Mouse (Mus musculus): ENCODE measurements around the gene Lmna. TPM values are rescaled to one million over a fixed set of nuclear protein-coding genes. Genes with fewer than 3 reads are reported as not detected.

The Lmna gene
- polyA plus RNA-seq, 1 experiment from 2014 or later: 17.9 TPM

GRCm38 (mm10) chr3:88499580-88499979 lies 10.2 kb downstream of the Lmna start:
- Histone ChIP-seq H3K27ac (ENCODE audit: low read depth, low read length) (no peak overlapping the region), H3K4me3 (ENCODE audit: low read depth, low read length) (no peak overlapping the region), H3K9ac (ENCODE audit: low read length) (no peak overlapping the region), H3K9me3 (ENCODE audit: control insufficient read depth, low read length) (no peaks in the 10 kb centered on the region), H3K27me3 (ENCODE audit: control insufficient read depth, insufficient read depth, low read length) (peaks cover 22% of the 10 kb centered on the region), H3K4me1 (ENCODE audit: control insufficient read depth, insufficient read depth, low read length) (peaks cover 11% of the 10 kb centered on the region; the same call in 1 of the 2 replicates), H3K36me3 (ENCODE audit: control insufficient read depth, insufficient read depth, low read length) (no peaks in the 10 kb centered on the region), H3K4me2 (no peak overlapping the region)
- ATAC-seq (ENCODE audit: low FRiP score) (no peak), DNase-seq (ENCODE audit: low spot score, missing footprints) (no peak)
- 72% methylated on average over 4 of the region's 4 CpGs for WGBS

- Histone ChIP-seq H3K4me2 (no peak overlapping the region), H3K4me3 (ENCODE audit: low read depth, low read length) (no peak overlapping the region), H3K36me3 (ENCODE audit: control insufficient read depth, insufficient read depth, low read length) (no peaks in the 10 kb centered on the region), H3K9me3 (ENCODE audit: control insufficient read depth, low read length) (no peaks in the 10 kb centered on the region), H3K4me1 (ENCODE audit: control insufficient read depth, insufficient read depth, low read length) (peaks cover 9% of the 10 kb centered on the region), H3K27ac (ENCODE audit: low read depth, low read length) (no peak overlapping the region), H3K9ac (ENCODE audit: low read length) (no peak overlapping the region), H3K27me3 (ENCODE audit: control insufficient read depth, insufficient read depth, low read length) (no peaks in the 10 kb centered on the region; the same call in 1 of the 2 replicates)
- WGBS: 83% methylated on average over 10 of the region's 10 CpGs
- ATAC-seq (ENCODE audit: low FRiP score) (no peak), DNase-seq (ENCODE audit: low spot score, missing footprints) (no peak)
Observed at GRCm38 (mm10) chr3:88495741-88496415, 13.9 kb downstream of the Lmna start.

- no peak overlapping the region for H3K27ac ChIP-seq (ENCODE audit: low read depth, low read length)
- ATAC-seq (ENCODE audit: low FRiP score): no peak
- 71% methylated on average over 9 of the region's 9 CpGs for WGBS
Observed at GRCm38 (mm10) chr3:88494836-88495628, 14.7 kb downstream of the Lmna start.

GRCm38 (mm10) chr3:88493706-88494582 lies 15.8 kb downstream of the Lmna start:
- no peak overlapping the region for H3K27ac ChIP-seq (ENCODE audit: low read depth, low read length)
- ATAC-seq (ENCODE audit: low FRiP score): no peak
- H3K36me3 ChIP-seq (ENCODE audit: control insufficient read depth, insufficient read depth, low read length): no peaks in the 10 kb centered on the region
- no peaks in the 10 kb centered on the region for H3K9me3 ChIP-seq (ENCODE audit: control insufficient read depth, low read length)
- H3K9ac ChIP-seq (ENCODE audit: low read length): no peak overlapping the region
- no peak overlapping the region for H3K4me3 ChIP-seq (ENCODE audit: low read depth, low read length)
- no peaks in the 10 kb centered on the region; the same call in 1 of the 2 replicates for H3K27me3 ChIP-seq (ENCODE audit: control insufficient read depth, insufficient read depth, low read length)
- WGBS: 79% methylated on average over 11 of the region's 11 CpGs
- DNase-seq (ENCODE audit: low spot score, missing footprints): peak; percentile 69
- peaks cover 9% of the 10 kb centered on the region for H3K4me1 ChIP-seq (ENCODE audit: control insufficient read depth, insufficient read depth, low read length)
- H3K4me2 ChIP-seq: no peak overlapping the region

More at GRCm38 (mm10) chr3:88494836-88495628, 14.7 kb downstream of the Lmna start:
- no peak overlapping the region for H3K4me3 ChIP-seq (ENCODE audit: low read depth, low read length)
- peaks cover 9% of the 10 kb centered on the region for H3K4me1 ChIP-seq (ENCODE audit: control insufficient read depth, insufficient read depth, low read length)
- no peaks in the 10 kb centered on the region for H3K9me3 ChIP-seq (ENCODE audit: control insufficient read depth, low read length)
- DNase-seq (ENCODE audit: low spot score, missing footprints): no peak
- H3K36me3 ChIP-seq (ENCODE audit: control insufficient read depth, insufficient read depth, low read length): no peaks in the 10 kb centered on the region
- H3K9ac ChIP-seq (ENCODE audit: low read length): no peak overlapping the region
- H3K4me2 ChIP-seq: no peak overlapping the region
- H3K27me3 ChIP-seq (ENCODE audit: control insufficient read depth, insufficient read depth, low read length): no peaks in the 10 kb centered on the region; the same call in 1 of the 2 replicates

- Histone ChIP-seq H3K36me3 (ENCODE audit: control insufficient read depth, insufficient read depth, low read length) (no peaks in the 10 kb centered on the region), H3K4me2 (no peak overlapping the region), H3K27ac (ENCODE audit: low read depth, low read length) (no peak overlapping the region), H3K9ac (ENCODE audit: low read length) (no peak overlapping the region), H3K4me1 (ENCODE audit: control insufficient read depth, insufficient read depth, low read length) (peaks cover 7% of the 10 kb centered on the region), H3K9me3 (ENCODE audit: control insufficient read depth, low read length) (no peaks in the 10 kb centered on the region), H3K4me3 (ENCODE audit: low read depth, low read length) (no peak overlapping the region), H3K27me3 (ENCODE audit: control insufficient read depth, insufficient read depth, low read length) (peaks cover 42% of the 10 kb centered on the region)
- WGBS: 87% methylated on average over 1 of the region's 1 CpGs
- DNase-seq (ENCODE audit: low spot score, missing footprints) (peak; percentile 81), ATAC-seq (ENCODE audit: low FRiP score) (no peak)
Observed at GRCm38 (mm10) chr3:88487396-88487795, 22.4 kb downstream of the Lmna start.

- WGBS: 74% methylated on average over 4 of the region's 4 CpGs
Observed at GRCm38 (mm10) chr3:88486887-88487286, 22.9 kb downstream of the Lmna start.

GRCm38 (mm10) chr3:88486043-88486442 lies 23.7 kb downstream of the Lmna start:
- 71% methylated on average over 5 of the region's 5 CpGs for WGBS
- peaks cover 5% of the 10 kb centered on the region; the same call in 1 of the 2 replicates for H3K4me1 ChIP-seq (ENCODE audit: control insufficient read depth, insufficient read depth, low read length)
- no peaks in the 10 kb centered on the region for H3K9me3 ChIP-seq (ENCODE audit: control insufficient read depth, low read length)
- no peak overlapping the region for H3K9ac ChIP-seq (ENCODE audit: low read length)
- no peak overlapping the region for H3K4me2 ChIP-seq
- no peaks in the 10 kb centered on the region for H3K36me3 ChIP-seq (ENCODE audit: control insufficient read depth, insufficient read depth, low read length)
- ATAC-seq (ENCODE audit: low FRiP score) (no peak), DNase-seq (ENCODE audit: low spot score, missing footprints) (peak; percentile 79)
- no peak overlapping the region for H3K27ac ChIP-seq (ENCODE audit: low read depth, low read length)
- peaks cover 42% of the 10 kb centered on the region for H3K27me3 ChIP-seq (ENCODE audit: control insufficient read depth, insufficient read depth, low read length)
- H3K4me3 ChIP-seq (ENCODE audit: low read depth, low read length): no peak overlapping the region

More at GRCm38 (mm10) chr3:88486887-88487286, 22.9 kb downstream of the Lmna start:
- DNase-seq (ENCODE audit: low spot score, missing footprints) (no peak), ATAC-seq (ENCODE audit: low FRiP score) (no peak)
- Histone ChIP-seq H3K9ac (ENCODE audit: low read length) (no peak overlapping the region), H3K9me3 (ENCODE audit: control insufficient read depth, low read length) (no peaks in the 10 kb centered on the region), H3K4me2 (no peak overlapping the region), H3K27me3 (ENCODE audit: control insufficient read depth, insufficient read depth, low read length) (peaks cover 42% of the 10 kb centered on the region), H3K27ac (ENCODE audit: low read depth, low read length) (no peak overlapping the region), H3K4me1 (ENCODE audit: control insufficient read depth, insufficient read depth, low read length) (peaks cover 5% of the 10 kb centered on the region; the same call in 1 of the 2 replicates), H3K4me3 (ENCODE audit: low read depth, low read length) (no peak overlapping the region), H3K36me3 (ENCODE audit: control insufficient read depth, insufficient read depth, low read length) (no peaks in the 10 kb centered on the region)

GRCm38 (mm10) chr3:88484597-88485316 lies 25.0 kb downstream of the Lmna start:
- Histone ChIP-seq H3K9me3 (ENCODE audit: control insufficient read depth, low read length) (no peaks in the 10 kb centered on the region), H3K9ac (ENCODE audit: low read length) (peak overlapping the region; percentile 46), H3K27me3 (ENCODE audit: control insufficient read depth, insufficient read depth, low read length) (peaks cover 42% of the 10 kb centered on the region), H3K4me1 (ENCODE audit: control insufficient read depth, insufficient read depth, low read length) (peaks cover 5% of the 10 kb centered on the region; the same call in 1 of the 2 replicates), H3K27ac (ENCODE audit: low read depth, low read length) (no peak overlapping the region), H3K4me2 (peak overlapping the region; percentile 56), H3K4me3 (ENCODE audit: low read depth, low read length) (peak overlapping the region; percentile 29), H3K36me3 (ENCODE audit: control insufficient read depth, insufficient read depth, low read length) (no peaks in the 10 kb centered on the region)
- ATAC-seq (ENCODE audit: low FRiP score) (peak; percentile 31; the same call in 1 of the 2 replicates), DNase-seq (ENCODE audit: low spot score, missing footprints) (peak; percentile 91)
- WGBS: 5% methylated on average over 39 of the region's 39 CpGs
